Comparison of ENCODE assay signal across 8 mouse cellular contexts in the genomic region with DNA sequence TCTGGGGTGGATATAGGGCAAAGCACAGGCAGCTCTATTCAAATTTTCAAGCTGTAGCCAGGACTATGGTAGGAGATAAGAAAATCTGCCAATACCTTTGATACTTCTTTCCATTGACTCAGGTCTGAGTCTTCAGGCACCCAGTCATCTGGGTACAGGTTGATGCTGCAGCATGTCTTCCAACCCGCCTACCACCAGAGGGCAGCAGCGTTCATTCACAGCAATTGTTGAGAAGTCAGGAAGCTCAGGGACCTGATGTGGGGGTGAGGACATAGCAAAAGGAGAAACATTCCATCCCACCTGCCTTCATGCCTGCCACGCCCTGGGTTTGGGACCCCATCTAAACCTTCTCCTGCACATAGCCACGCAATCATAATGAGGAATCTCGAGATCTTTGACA.
A peak's percentile ranks its signal among the peaks of the same experiment; 100 is the strongest.
DNase-seq lines count a peak whose midpoint lies in the region; ATAC-seq and TF ChIP-seq lines count a peak whose summit lies in the region.

No protein-coding gene starts in this region.

- WGBS in lung, adult 2 months: 20% methylated on average over 5 of the region's 5 CpGs

- peak; percentile 1 for DNase-seq in cerebellum, adult 11 months
- peak; percentile 2 to 42 for DNase-seq in left cerebral cortex, adult 18-20 months (ENCODE audit: low spot score in 2 of 2)
- no peak for DNase-seq in left cerebral cortex, adult 9 months (ENCODE audit: low spot score in 2 of 2)
- DNase-seq in ZHBTc4 (ENCODE audit: low read depth, low spot score): peak; percentile 69
- peak; percentile 23 for DNase-seq in embryo, embryonic 11.5 days (ENCODE audit: low read depth, low spot score)
- DNase-seq in lung, adult 2 months: peak; percentile 12
- DNase-seq in thymus, postnatal 4 days: peak; percentile 73

- ATAC-seq in cerebellum, adult (ENCODE audit: insufficient number of reproducible peaks, low FRiP score, low TSS enrichment): no peak

- H3K4me1 ChIP-seq in lung, adult 2 months (ENCODE audit: control insufficient read depth, insufficient read depth, low read length): no peaks in the 10 kb centered on the region

- TF ChIP-seq POLR2A in lung, adult 2 months (IDR thresholded peaks at IDR 0.05; ENCODE audit: borderline replicate concordance, extremely low read depth, low read depth, low read length): no peak

- H3K4me3 ChIP-seq in lung, adult 2 months (replicated peaks; ENCODE audit: extremely low read depth, low read depth, low read length): no peak overlapping the region

- TF ChIP-seq CTCF in lung, adult 2 months (IDR thresholded peaks at IDR 0.05; ENCODE audit: insufficient read depth, low read length): peak; percentile 55

Comparison
In these comparisons a context has a peak if more than half of its experiments do, and no peak if none do; other contexts are left out.
1. DNase-seq: peak in cerebellum, adult 11 months (single experiment), left cerebral cortex, adult 18-20 months (2 of 2), ZHBTc4 (single experiment), embryo, embryonic 11.5 days (single experiment), lung, adult 2 months (single experiment) and thymus, postnatal 4 days (single experiment); none in left cerebral cortex, adult 9 months (0 of 2).